Mouse (Mus musculus) bone marrow macrophage, adult 2 months (primary cell): ENCODE measurements around the gene Tbx2. TPM values are rescaled to one million over a fixed set of nuclear protein-coding genes. Genes with fewer than 3 reads are reported as not detected.

ENCODE experiments used
- H3K27ac ChIP-seq: 2 replicates; pipeline ENCODE4 v1.5.1; 2012; ENCODE audit warnings: low read depth, low read length; ENCODE audit not compliant: insufficient read depth
- H3K4me1 ChIP-seq: 2 replicates; pipeline ENCODE4 v1.6.1; 2012; ENCODE audit warnings: low read length; ENCODE audit not compliant: control insufficient read depth, insufficient read depth
- H3K4me3 ChIP-seq: 2 replicates; pipeline ENCODE4 v1.5.1; 2012; ENCODE audit warnings: mild to moderate bottlenecking, low read length, moderate library complexity; ENCODE audit not compliant: insufficient read depth
- CTCF ChIP-seq: IDR thresholded peaks from 2 replicates; pipeline ENCODE4 v1.5.1; 2012; ENCODE audit warnings: low read depth, mild to moderate bottlenecking, low read length, moderate library complexity
- POLR2A ChIP-seq: IDR thresholded peaks from 2 replicates; pipeline ENCODE4 v1.6.1; 2012; ENCODE audit warnings: mild to moderate bottlenecking, low read depth, low read length, borderline replicate concordance
- polyA plus RNA-seq: library from polyadenylated mRNA; stranded (reverse); fragments of >200 nt; gene quantifications from 2 replicates; pipeline ENCODE4 v1.2.4, GENCODE M21; 2012; ENCODE audit not compliant: missing spikeins, insufficient read depth, insufficient read length

Gene Tbx2
- polyA plus RNA-seq, 1 experiment: 0.20 TPM

DNA sequence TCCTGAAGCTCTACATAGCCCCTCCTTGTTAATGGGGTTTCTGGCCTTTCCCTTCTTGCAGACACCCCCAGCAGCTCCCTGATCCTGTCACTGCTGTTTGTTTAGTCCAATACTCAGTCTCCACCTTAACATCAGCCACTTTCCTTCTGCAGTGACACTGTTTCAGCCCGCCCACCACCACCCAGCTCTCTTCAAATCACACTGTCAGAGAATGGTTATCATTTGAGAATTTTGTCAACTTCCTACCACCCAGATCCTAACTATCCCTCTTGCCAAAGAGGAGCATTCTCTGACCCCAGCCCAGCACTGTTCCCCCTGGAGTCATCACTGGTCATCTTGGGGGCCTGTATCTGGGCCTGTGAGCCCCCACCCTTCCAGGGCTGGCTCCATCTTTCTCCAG is 26.6 kb upstream of the Tbx2 start:
- Histone ChIP-seq H3K4me3 (no peak overlapping the region), H3K4me1 (peaks cover 3% of the 10 kb centered on the region), H3K27ac (no peak overlapping the region)
- TF ChIP-seq POLR2A (no peak), CTCF (no peak)

DNA sequence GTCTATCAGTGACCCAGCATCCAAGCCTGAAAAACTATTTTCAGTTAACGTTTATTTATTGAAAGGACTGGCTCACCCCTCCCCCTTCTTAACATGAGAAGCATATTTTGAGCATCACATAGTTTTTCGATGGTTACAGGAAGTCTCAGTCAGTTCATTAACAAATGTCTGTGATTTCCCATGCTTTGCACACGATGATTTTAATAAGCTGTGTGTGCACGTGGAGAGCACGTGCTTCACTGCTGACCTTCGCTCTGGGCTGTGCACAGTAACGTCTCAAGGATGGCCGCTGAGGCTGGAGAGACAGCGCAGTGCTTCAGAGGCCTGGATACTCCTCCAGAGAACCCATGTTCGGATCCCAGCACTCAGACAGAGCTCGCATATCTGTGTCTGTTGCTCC is 25.0 kb upstream of the Tbx2 start:
- H3K4me1 ChIP-seq: peaks cover 19% of the 10 kb centered on the region

DNA sequence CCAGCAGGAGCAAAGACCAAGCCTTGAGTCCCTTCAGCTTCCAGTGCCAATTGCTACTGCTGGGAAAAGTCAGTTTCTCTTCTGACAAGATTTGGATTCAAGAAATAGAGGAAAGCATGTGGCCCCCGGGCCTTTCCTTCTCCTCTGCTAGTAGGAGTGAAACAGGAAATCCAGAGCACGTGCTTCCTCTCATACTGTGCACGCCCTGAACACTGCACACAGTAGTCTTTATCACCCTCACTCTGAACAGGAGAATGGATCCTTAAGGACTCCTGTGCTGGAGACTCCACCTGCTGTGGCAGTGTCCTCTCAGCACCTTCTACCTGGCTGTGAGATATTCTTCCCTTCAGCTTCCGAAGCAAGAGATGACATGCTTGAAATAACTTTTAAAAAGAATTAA is 21.1 kb upstream of the Tbx2 start:
- peaks cover 35% of the 10 kb centered on the region for H3K4me1 ChIP-seq
- TF ChIP-seq CTCF (no peak), POLR2A (no peak)
- H3K27ac ChIP-seq: peak overlapping the region; percentile 76
- H3K4me3 ChIP-seq: no peak overlapping the region

More for the DNA sequence above, 25.0 kb upstream of the Tbx2 start:
- TF ChIP-seq CTCF: no peak
- no peak for TF ChIP-seq POLR2A
- Histone ChIP-seq H3K4me3 (no peak overlapping the region), H3K27ac (no peak overlapping the region)

DNA sequence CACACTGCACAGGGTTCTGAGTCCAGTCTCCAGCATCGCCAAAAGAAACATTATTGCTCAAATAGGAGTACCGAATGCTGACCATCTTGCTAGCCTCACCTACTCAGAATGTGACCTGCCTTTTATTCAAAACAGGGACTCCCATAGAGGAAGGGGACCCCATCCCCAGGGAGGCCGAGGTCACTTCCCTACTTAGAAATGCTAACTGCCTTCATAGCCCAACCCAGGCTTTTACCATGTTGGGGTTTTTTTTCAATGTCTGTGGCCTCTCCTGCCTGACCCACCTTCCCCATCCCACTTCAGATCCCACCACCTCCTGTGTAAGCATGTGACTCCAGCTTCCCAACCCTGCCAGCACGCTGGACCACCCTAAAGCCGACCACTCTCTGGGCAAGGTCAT is 20.7 kb upstream of the Tbx2 start:
- TF ChIP-seq POLR2A (no peak), CTCF (no peak)
- Histone ChIP-seq H3K4me1 (peaks cover 35% of the 10 kb centered on the region), H3K4me3 (no peak overlapping the region), H3K27ac (peak overlapping the region; percentile 76)

DNA sequence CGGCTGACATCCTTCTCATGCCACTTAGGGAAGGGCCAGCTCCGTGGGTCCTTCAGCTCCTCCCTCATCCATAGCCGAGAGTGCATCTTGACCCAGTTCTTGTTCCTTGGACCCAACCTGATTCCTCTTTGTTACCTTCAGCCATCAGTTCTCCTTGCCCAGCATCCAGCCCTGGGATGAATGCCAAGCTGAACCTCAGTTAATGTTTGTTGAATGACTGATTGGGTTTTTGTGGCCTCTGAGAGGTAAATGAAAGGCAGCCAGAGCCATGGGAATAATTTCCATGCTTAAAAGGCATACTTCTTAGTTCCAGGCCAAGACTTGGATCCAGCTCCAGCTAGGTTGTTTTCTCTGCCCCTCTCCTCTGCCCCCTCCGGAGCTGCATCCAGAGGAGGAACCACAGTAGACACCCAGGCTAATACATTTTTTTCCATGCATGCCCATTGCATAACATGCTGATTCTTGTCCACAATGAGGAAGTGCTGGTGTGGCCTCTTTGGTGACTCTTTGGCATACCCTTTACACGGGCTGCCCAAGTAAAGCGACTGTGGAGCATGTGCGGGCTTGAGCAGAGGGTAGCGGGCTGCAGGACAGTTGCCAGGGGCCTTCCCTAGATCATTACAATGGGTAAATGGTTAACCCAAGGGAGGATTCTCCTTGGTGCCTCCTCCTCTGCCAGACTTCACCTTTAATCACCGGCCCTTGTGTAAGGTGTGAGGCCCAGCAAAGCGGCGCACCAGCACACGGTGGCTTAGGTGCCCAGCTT is 20.0 kb upstream of the Tbx2 start:
- Histone ChIP-seq H3K4me3 (no peak overlapping the region), H3K27ac (peak overlapping the region; percentile 85)

DNA sequence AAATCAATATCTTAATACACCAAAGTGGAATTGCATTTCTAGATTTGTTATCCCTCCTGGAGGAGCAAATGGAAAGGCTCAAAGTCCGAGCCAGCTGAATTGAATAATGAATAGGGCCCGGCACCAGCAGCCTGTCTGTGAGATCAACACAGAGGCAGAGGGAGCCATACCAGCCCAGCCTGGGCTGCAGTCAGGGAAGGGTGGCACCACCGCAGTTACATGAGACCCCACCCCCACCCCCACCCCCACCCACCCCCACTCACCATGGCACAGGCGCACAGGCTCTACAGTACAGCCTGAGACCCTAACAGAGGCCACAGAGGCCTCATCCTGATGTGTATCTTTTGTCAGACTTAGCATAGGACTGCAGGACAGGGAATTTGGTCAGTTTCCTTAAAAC is 17.7 kb upstream of the Tbx2 start:
- Histone ChIP-seq H3K4me3 (no peak overlapping the region), H3K4me1 (peaks cover 35% of the 10 kb centered on the region), H3K27ac (no peak overlapping the region)
- TF ChIP-seq POLR2A (no peak), CTCF (no peak)

More for the DNA sequence above, 20.0 kb upstream of the Tbx2 start:
- H3K4me1 ChIP-seq: peaks cover 35% of the 10 kb centered on the region
- TF ChIP-seq POLR2A: no peak
- no peak for TF ChIP-seq CTCF

DNA sequence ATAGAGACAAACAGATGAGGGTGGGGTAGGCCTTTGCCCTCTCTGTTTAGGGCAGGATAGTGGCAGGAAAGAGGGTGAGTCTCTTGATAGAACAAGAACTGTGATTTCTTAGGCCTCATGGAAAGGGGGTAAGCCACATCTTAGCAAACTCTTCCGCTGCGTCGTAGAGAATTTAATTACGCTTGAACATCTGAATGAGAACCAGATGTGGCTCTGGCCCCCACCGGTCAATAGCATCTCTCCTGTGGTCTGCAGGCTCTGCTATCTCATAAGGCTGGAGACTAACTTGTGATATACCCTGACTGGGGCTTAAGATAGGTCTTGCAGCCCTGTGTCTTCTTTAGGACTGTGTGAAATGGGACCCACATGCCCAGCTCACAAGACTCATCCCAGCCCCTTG is 15.9 kb upstream of the Tbx2 start:
- peaks cover 25% of the 10 kb centered on the region for H3K4me1 ChIP-seq

DNA sequence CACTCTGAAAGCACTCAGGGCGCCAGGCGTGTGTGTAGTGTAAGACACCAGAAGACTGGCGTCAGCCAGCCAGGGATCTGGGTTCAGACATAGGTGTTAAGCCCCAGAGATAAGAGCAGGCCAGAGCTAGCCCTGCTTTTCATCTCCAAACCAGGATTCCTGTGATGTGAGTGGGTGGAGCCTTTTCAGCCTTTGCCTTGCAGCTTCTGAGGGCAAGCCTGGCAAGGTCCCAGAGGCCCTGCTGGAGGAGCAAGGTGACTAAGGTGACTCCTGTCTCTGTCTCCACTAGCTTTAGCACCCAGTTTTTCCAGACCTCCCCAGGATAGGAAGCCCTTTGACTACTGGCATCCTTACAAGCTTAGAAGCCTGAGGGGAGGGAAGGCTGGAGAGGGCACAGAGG is 13.9 kb upstream of the Tbx2 start:
- no peak overlapping the region for H3K27ac ChIP-seq
- TF ChIP-seq POLR2A (no peak), CTCF (no peak)
- peaks cover 8% of the 10 kb centered on the region for H3K4me1 ChIP-seq
- no peak overlapping the region for H3K4me3 ChIP-seq

More for the DNA sequence above, 15.9 kb upstream of the Tbx2 start:
- TF ChIP-seq CTCF (no peak), POLR2A (no peak)
- Histone ChIP-seq H3K4me3 (no peak overlapping the region), H3K27ac (no peak overlapping the region)

DNA sequence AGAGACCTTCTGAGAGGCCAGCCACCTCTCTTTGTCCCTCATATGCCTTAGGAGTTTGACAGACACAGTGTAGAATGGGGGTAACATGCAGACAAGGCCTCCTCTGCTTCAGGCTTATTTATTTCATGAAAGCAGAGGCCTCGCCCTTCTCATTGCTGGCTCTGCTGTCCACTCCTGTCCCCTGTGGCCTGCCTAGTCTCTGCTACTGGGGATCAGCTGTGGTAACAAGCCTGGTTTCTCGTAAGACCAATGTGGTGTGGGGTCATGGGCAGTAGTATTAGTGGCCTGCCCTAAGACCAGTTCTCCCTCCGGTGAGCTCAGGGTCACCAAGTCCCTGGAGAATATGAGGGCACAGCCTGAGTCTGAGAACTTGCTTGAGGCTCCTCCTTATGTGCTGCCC is 11.4 kb upstream of the Tbx2 start:
- no peak overlapping the region for H3K4me3 ChIP-seq
- no peaks in the 10 kb centered on the region for H3K4me1 ChIP-seq
- TF ChIP-seq CTCF (no peak), POLR2A (no peak)
- no peak overlapping the region for H3K27ac ChIP-seq

DNA sequence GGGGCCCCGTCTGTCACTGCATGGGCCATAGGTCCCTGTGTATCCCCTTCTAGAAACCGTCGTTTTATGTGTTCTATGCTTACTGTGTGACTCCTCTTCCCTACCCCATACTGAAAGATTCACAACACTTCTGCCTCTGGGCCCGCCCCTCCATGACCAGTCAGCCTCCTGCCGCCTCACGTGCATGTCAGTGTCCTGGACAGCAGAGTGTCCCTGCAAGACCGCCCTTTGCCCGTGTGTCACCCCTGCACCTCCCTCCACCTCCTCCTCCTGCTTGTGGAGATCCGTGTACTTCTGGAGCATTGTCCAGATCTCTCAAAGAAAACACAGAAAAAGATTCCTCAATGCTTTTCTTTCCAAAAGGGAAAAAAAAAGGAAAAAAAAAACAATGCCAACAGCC is 10.7 kb upstream of the Tbx2 start:
- no peak overlapping the region for H3K4me3 ChIP-seq
- TF ChIP-seq CTCF: no peak
- TF ChIP-seq POLR2A: no peak
- H3K4me1 ChIP-seq: no peaks in the 10 kb centered on the region
- H3K27ac ChIP-seq: no peak overlapping the region
